Mouse (Mus musculus): ENCODE measurements around the gene Snx18.

GRCm38 (mm10) chr13:113622865-113623255, 4.5 kb upstream of the Snx18 start:
- TF ChIP-seq TAL1 (IDR thresholded peaks at IDR 0.05; ENCODE audit: low read length) (no peak), GATA1 (IDR thresholded peaks at IDR 0.05; ENCODE audit: low read length) (no peak)

All from erythroblast, embryonic 14.5 days (primary cell).